Mouse (Mus musculus) liver, embryonic 16.5 days (tissue): Measurements from ENCODE around the gene Slc17a5. TPM values are rescaled to one million over a fixed set of nuclear protein-coding genes. Genes with fewer than 3 reads are reported as not detected.
"Not testable (repeated sequence)": the region's sequence is repeated elsewhere in the genome, so short reads cannot be mapped to it uniquely, and the experiment has no call there.

Experiments
- ATAC-seq: fragments of 200-750 bp; cut with Nextera tagmentation; 2 replicates; pipeline ENCODE4 v1.8.0; 2017; ENCODE audit warnings: low read depth, mild to moderate bottlenecking, moderate number of reproducible peaks, moderate library complexity
- H3K27ac ChIP-seq: fragments of 300-500 bp; sonication (generic); 2 replicates; pipeline ENCODE4 v1.5.1; 2014; ENCODE audit warnings: mild to moderate bottlenecking, low read length
- H3K27me3 ChIP-seq: fragments of 300-500 bp; sonication (generic); 2 replicates; pipeline ENCODE4 v1.6.1; 2014; ENCODE audit warnings: low read depth, low read length, mixed read lengths; ENCODE audit not compliant: control insufficient read depth, insufficient read depth
- H3K36me3 ChIP-seq: fragments of 300-500 bp; sonication (generic); 2 replicates; pipeline ENCODE4 v1.6.1; 2014; ENCODE audit warnings: mild to moderate bottlenecking; ENCODE audit not compliant: control insufficient read depth, insufficient read depth
- H3K4me1 ChIP-seq: fragments of 300-500 bp; sonication (generic); 2 replicates; pipeline ENCODE4 v1.6.1; 2014; ENCODE audit warnings: low read depth, low read length, mixed read lengths; ENCODE audit not compliant: control insufficient read depth
- H3K4me2 ChIP-seq: fragments of 300-500 bp; sonication (generic); 2 replicates; pipeline ENCODE4 v1.6.1; 2014; ENCODE audit warnings: low read depth, low read length, mixed read lengths
- H3K4me3 ChIP-seq: fragments of 300-500 bp; sonication (generic); 2 replicates; pipeline ENCODE4 v1.5.1; 2014; ENCODE audit warnings: low read depth, mild to moderate bottlenecking, low read length
- H3K9ac ChIP-seq: fragments of 300-500 bp; sonication (generic); 2 replicates; pipeline ENCODE4 v1.6.1; 2014; ENCODE audit warnings: low read depth, low read length
- H3K9me3 ChIP-seq: fragments of 300-500 bp; sonication (generic); replicated peaks from 2 replicates; pipeline ENCODE4 v1.6.1; 2016; ENCODE audit warnings: low read length; ENCODE audit not compliant: control insufficient read depth
- whole genome bisulfite sequencing: fragments of 180-500 bp; shearing (Covaris S2); extraction: QIAGEN DNeasy Blood & Tissue Kit; methylation state at CpG from one replicate; pipeline ENCODE4 v1.1.7; 2014; ENCODE audit not compliant: insufficient replicate concordance; 5-methylcytosine and 5-hydroxymethylcytosine counted together
- polyA plus RNA-seq: library from polyadenylated mRNA; unstranded; fragments of >200 nt; fragmentation: Nextera tagmentation; extraction: Ambion mirVana; gene quantifications from 2 replicates; pipeline ENCODE4 v1.2.1, GENCODE M21; 2015

Slc17a5 gene
- polyA plus RNA-seq, 1 experiment from 2014 or later: 5.8 TPM

DNA sequence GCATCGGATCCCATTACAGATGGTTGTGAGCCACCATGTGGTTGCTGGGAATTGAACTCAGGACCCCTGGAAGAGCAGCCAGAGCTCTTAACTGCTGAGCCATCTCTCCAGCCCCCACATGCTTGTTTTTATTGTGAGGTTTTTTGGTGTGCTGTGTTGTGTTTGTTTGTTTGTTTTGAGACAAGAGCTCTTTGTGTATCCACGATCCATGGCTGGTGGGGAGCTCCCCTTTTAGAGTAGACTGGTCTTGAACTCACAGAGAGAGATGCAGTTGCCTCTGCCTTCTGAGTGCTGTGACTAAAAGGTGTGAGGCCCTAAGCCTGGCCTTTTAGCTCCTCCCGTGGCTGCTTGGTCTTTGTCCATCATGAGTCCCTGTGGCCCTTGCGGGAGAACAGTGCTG is 83.7 kb downstream of the Slc17a5 start:
- H3K9me3 ChIP-seq: no peaks in the 10 kb centered on the region
- no peak for ATAC-seq
- WGBS: 54% methylated on average over 4 of the region's 4 CpGs

DNA sequence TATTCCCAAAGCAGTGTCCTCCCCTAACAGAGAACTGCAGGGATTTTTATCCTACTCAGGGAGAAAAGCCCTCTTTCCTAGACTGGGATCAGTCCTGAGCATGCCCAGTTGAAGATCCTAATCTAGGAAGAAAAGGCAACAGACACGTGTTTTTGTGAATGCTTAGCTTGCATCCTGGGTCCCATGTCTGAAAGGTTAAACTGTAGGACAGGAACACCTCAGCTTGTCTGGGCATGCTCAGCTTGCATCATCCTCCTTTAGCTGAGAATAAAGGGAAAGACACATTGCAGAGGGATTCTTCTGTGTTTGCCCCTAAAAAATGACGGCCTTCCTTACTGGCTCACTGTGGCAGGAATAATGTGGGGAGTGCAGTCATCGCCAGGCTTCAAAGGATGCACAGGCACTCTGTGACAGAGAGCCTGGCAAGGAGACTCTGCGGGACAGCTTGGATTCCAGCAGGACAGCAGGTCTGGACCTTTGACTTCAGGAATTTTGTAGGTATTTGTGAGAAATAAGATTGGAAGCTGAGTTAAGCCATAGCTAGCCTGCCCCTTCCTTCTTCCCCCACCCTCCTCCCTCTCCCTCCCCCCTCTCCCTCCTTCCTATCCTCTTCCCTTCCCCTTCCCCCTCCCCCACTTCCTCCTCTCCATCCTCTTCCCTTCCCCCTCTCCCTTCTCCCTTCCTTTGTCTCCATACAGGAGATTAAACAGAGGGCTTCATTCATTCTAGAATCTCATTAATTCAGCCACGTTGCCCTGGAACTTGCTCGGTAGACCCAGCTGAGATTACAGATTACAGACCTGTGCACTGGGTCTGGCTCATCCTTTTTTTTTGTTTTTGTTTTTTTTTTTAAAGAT is 84.4 kb downstream of the Slc17a5 start:
- ATAC-seq: no peak
- Histone ChIP-seq H3K4me1 (peaks cover 11% of the 10 kb centered on the region), H3K9me3 (no peaks in the 10 kb centered on the region), H3K4me3 (no peak overlapping the region), H3K27me3 (no peaks in the 10 kb centered on the region), H3K36me3 (no peaks in the 10 kb centered on the region), H3K4me2 (no peak overlapping the region), H3K9ac (no peak overlapping the region), H3K27ac (no peak overlapping the region)
- 32% methylated on average over 6 of the region's 6 CpGs for WGBS

More for the DNA sequence above, 83.7 kb downstream of the Slc17a5 start:
- H3K4me1 ChIP-seq: peaks cover 11% of the 10 kb centered on the region
- H3K4me2 ChIP-seq: no peak overlapping the region
- no peaks in the 10 kb centered on the region for H3K27me3 ChIP-seq
- H3K27ac ChIP-seq: no peak overlapping the region
- H3K36me3 ChIP-seq: no peaks in the 10 kb centered on the region
- no peak overlapping the region for H3K4me3 ChIP-seq
- H3K9ac ChIP-seq: no peak overlapping the region

DNA sequence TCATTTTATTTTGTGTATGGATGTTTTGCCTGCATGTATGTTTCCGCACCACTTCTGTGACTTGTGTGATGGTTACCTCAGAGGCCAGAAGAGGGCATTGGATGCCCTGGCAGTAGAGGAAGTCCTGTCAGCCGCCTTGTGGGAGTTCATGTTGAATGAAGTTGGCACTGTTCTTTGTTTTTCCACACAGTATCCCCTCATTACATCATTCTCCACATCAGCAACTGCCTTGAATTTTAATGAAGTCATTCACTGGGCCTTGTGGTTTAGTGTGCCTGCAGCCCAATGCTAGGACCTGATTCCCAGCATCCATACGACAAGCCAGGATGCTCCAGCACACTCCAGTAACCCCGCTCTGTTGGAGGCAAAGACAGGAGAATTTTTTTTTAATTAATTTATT is 86.6 kb downstream of the Slc17a5 start:
- Histone ChIP-seq H3K36me3 (no peaks in the 10 kb centered on the region), H3K27me3 (no peaks in the 10 kb centered on the region), H3K9ac (no peak overlapping the region), H3K27ac (no peak overlapping the region), H3K9me3 (no peaks in the 10 kb centered on the region), H3K4me2 (no peak overlapping the region), H3K4me3 (no peak overlapping the region), H3K4me1 (peaks cover 6% of the 10 kb centered on the region)
- no peak for ATAC-seq
- 68% methylated on average over 4 of the region's 4 CpGs for WGBS

DNA sequence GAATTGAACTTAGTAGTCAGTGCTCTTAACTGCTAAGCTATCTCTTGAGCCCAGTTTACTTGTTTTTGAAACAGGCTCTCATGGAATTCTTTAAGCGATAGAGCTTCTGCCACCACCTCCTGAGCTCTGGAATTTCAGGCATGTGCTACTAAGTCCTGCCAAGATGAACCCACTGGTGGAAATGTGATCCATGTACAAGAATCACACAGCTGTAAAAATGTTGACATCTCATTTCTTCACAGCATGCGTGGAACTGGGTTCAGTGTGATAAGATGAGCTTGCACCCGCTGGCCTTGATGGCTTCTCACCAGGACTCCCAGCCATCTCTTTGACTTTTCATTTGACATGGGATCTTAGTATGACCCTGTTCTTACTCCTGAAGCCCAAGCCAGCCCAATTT is 87.5 kb downstream of the Slc17a5 start:
- H3K36me3 ChIP-seq: no peaks in the 10 kb centered on the region
- H3K27ac ChIP-seq: no peak overlapping the region
- H3K9me3 ChIP-seq: no peaks in the 10 kb centered on the region
- no peak for ATAC-seq
- no peak overlapping the region for H3K4me2 ChIP-seq
- whole genome bisulfite sequencing: 54% methylated on average over 3 of the region's 3 CpGs
- H3K27me3 ChIP-seq: no peaks in the 10 kb centered on the region
- no peak overlapping the region for H3K4me3 ChIP-seq
- no peak overlapping the region for H3K9ac ChIP-seq
- H3K4me1 ChIP-seq: peaks cover 2% of the 10 kb centered on the region; the same call in 1 of the 2 replicates

DNA sequence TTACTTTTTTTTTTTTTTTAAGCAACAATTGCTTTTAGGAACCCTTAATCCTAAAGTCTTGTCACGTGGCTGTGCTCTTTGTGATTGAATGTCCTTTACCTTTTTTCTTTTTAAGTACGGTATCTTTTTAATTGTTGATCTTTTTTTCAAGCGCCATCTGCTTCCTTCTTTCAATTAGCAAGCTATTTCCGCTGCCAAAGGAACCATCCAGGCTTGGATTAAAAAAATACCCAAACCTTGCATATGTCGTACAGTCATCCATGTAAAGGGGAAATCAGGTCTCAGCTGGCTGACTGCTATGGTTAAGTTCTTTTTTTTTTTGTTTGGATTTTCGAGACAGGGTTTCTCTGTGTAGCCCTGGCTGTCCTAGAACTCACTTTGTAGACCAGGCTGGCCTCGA is 94.7 kb downstream of the Slc17a5 start:
- WGBS: 65% methylated on average over 7 of the region's 7 CpGs
- no peak overlapping the region for H3K27ac ChIP-seq
- no peak for ATAC-seq

DNA sequence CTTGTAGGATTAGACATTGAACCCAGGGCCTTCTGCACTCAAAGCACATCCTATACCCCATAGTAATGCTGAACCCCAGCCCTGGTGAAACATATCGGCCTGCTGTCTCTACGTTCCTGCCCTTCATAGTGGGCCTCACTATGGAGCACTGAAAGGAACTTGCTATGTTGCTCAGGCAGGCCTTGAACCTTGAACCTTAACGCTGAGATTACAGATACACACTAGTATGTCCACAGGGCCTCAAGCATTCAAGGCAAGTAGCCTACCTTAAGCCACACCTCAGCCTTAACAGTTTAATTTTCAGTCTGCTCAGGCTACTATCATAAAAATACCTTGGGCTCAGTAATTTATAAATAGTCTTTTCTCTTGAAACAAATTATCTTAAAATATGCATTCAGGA is 95.6 kb downstream of the Slc17a5 start:
- Histone ChIP-seq H3K4me3 (no peak overlapping the region), H3K4me2 (no peak overlapping the region), H3K9me3 (no peaks in the 10 kb centered on the region), H3K4me1 (peaks cover 3% of the 10 kb centered on the region), H3K36me3 (no peaks in the 10 kb centered on the region), H3K27me3 (no peaks in the 10 kb centered on the region; the same call in 1 of the 2 replicates), H3K27ac (no peak overlapping the region), H3K9ac (no peak overlapping the region)
- no peak for ATAC-seq
- 76% methylated on average over 3 of the region's 3 CpGs for WGBS

More for the DNA sequence above, 94.7 kb downstream of the Slc17a5 start:
- peaks cover 3% of the 10 kb centered on the region for H3K4me1 ChIP-seq
- no peaks in the 10 kb centered on the region for H3K36me3 ChIP-seq
- H3K4me3 ChIP-seq: no peak overlapping the region
- no peaks in the 10 kb centered on the region for H3K9me3 ChIP-seq
- H3K4me2 ChIP-seq: no peak overlapping the region
- no peaks in the 10 kb centered on the region; the same call in 1 of the 2 replicates for H3K27me3 ChIP-seq
- no peak overlapping the region for H3K9ac ChIP-seq

DNA sequence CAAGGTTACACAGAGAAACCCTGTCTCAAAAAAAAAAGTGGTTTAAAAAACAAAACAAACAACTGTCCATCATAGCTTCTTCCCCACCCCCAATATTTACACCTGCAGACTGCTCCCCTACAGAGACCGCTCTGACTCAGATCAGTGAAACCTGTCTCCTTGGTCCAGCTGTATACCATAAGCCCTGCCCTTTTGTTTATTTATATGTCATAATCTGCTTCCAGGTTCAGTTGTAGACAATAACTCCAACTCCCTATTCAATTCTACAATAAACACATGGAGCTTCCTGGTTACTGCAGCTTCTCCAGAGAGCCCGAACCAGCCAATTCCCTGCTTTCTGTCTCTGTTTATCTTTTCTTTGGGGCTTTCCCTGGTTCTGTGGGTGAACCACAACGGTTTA is 96.7 kb downstream of the Slc17a5 start:
- H3K4me3 ChIP-seq: no peak overlapping the region
- H3K27ac ChIP-seq: no peak overlapping the region
- H3K27me3 ChIP-seq: no peaks in the 10 kb centered on the region; the same call in 1 of the 2 replicates
- H3K4me2 ChIP-seq: no peak overlapping the region
- 61% methylated on average over 3 of the region's 3 CpGs for WGBS
- no peak overlapping the region for H3K9ac ChIP-seq
- no peaks in the 10 kb centered on the region for H3K36me3 ChIP-seq
- peaks cover 3% of the 10 kb centered on the region for H3K4me1 ChIP-seq
- ATAC-seq: no peak
- H3K9me3 ChIP-seq: no peaks in the 10 kb centered on the region

DNA sequence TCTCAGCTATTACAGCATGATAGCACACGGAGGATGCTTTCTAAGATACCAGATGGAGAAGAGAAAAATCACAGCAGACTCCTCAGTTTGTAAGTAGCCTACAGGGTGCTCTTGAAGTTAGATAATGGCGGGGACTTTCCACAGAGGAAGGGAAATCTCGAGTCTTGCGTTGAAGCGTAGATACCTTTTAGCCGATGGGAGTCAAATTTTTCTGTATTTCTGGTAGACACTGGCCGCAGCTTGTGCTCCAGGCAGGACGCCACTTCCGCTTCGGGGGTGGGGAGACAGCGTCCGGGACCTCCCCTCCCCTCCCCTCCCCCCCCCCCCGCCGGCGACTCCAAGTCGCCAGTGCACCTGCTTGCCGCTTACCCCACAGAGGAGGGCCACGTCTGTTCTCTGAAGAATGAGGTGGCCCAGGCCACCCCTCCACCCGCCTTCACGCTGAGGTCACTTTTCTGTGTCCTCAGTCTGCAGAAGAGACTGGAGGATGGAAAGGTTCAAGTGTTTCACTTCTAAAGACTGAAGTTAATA is 98.9 kb downstream of the Slc17a5 start, which contains the start of gene Eef1a1:
TSS of gene Eef1a1 (minus strand) at position 262 of the 531 bp plus-strand sequence.
- H3K27me3 ChIP-seq: no peaks in the 10 kb centered on the region; the same call in 1 of the 2 replicates
- peak; percentile 53; the same call in 1 of the 2 replicates for ATAC-seq
- H3K27ac ChIP-seq: peak within 1 kb of the TSS; percentile 41
- H3K36me3 ChIP-seq: no peaks in the 10 kb centered on the region
- no peaks in the 10 kb centered on the region for H3K9me3 ChIP-seq
- peak within 1 kb of the TSS; percentile 43; the same call in 1 of the 2 replicates for H3K9ac ChIP-seq
- 4% methylated on average over 16 of the region's 20 CpGs for WGBS
- peak within 1 kb of the TSS; percentile 59 for H3K4me2 ChIP-seq
- H3K4me3 ChIP-seq: peak within 1 kb of the TSS; percentile 52
- H3K4me1 ChIP-seq: peaks cover 3% of the 10 kb centered on the region

DNA sequence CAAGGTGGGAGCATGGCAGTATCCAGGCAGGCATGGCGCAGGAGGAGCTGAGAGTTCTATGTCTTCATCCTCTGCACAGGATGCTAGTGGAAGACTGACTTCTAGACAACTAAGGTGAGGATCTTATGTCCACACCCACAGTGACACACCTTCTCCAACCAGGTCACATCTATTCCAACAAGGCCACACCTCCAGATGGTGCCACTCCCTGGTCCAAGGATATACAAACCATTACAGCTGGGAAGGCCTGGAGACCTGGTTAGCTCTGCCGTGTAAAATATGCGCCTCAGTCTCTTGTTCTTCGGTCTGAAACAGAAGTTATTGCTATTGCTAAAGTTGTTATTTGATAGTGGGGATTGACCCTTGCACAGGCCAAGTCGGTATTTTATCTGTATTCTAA is 99.8 kb downstream of the Slc17a5 start:
- ATAC-seq: not testable (repeated sequence)

More for the DNA sequence above, 99.8 kb downstream of the Slc17a5 start:
- not testable (repeated sequence) for H3K4me1 ChIP-seq, H3K9me3 ChIP-seq, H3K4me2 ChIP-seq, H3K27ac ChIP-seq, H3K27me3 ChIP-seq, H3K36me3 ChIP-seq, H3K4me3 ChIP-seq, H3K9ac ChIP-seq
- WGBS: 75% methylated on average over 5 of the region's 5 CpGs
